Mouse (Mus musculus): ENCODE measurements at regions not wholly inside any gene's neighbourhood (a gene's known extent, or its start where the extent isn't known, plus 50 kb on each side); places are given as distances from the start of the nearest gene placed in this dataset.

GRCm38 (mm10) chr10:71753255-71753654 is 405.7 kb downstream of the Ipmk start:
- no peak overlapping the region for H3K27ac ChIP-seq (ENCODE audit: control insufficient read depth, low read depth, low read length)
- no peak for DNase-seq (ENCODE audit: low read depth, low spot score)

GRCm38 (mm10) chr10:71754799-71755198 is 407.2 kb downstream of the Ipmk start:
- no peak for DNase-seq (ENCODE audit: low read depth, low spot score)
- Histone ChIP-seq H3K9ac (ENCODE audit: control insufficient read depth, low read depth, low read length, poor library complexity, severe bottlenecking) (no peak overlapping the region), H3K36me3 (ENCODE audit: control insufficient read depth in 1 of 2, insufficient read depth in 2 of 2, low read length in 2 of 2) (no peaks in the 10 kb centered on the region), H3K27me3 (ENCODE audit: control insufficient read depth in 1 of 2, insufficient read depth in 2 of 2, low read length in 2 of 2) (no peaks in the 10 kb centered on the region), H3K79me2 (ENCODE audit: control insufficient read depth, insufficient read depth, low read length, poor library complexity) (no peaks in the 10 kb centered on the region), H3K4me3 (ENCODE audit: control insufficient read depth in 1 of 2, insufficient read depth in 1 of 2, low read depth in 2 of 2, low read length in 2 of 2) (no peak overlapping the region), H3K4me1 (ENCODE audit: control insufficient read depth in 1 of 2, insufficient read depth in 2 of 2, low read length in 2 of 2) (no peaks in the 10 kb centered on the region), H3K27ac (ENCODE audit: control insufficient read depth, low read depth, low read length) (no peak overlapping the region), H3K9me3 (replicated peaks; ENCODE audit: insufficient read depth, low read length) (no peaks in the 10 kb centered on the region; the same call in 1 of the 2 replicates)
- TF ChIP-seq MAX (IDR thresholded peaks at IDR 0.05; ENCODE audit: low read length) (no peak), EP300 (IDR thresholded peaks at IDR 0.05; ENCODE audit: low read depth in 1 of 2, low read length in 2 of 2) (no peak), ZC3H11A (IDR thresholded peaks at IDR 0.05; ENCODE audit: low read depth, low read length) (no peak), CHD1 (IDR thresholded peaks at IDR 0.05; ENCODE audit: low read depth, low read length) (no peak), ETS1 (IDR thresholded peaks at IDR 0.05; ENCODE audit: low read depth, low read length) (no peak), ZMIZ1 (IDR thresholded peaks at IDR 0.05; ENCODE audit: low read depth, low read length) (no peak), TBP (IDR thresholded peaks at IDR 0.05; ENCODE audit: low read depth, low read length) (no peak), GATA1 (IDR thresholded peaks at IDR 0.05; ENCODE audit: low read depth, low read length) (no peak), HCFC1 (IDR thresholded peaks at IDR 0.05; ENCODE audit: low read depth, low read length) (no peak), MAFK (IDR thresholded peaks at IDR 0.05; ENCODE audit: borderline replicate concordance, low read depth, low read length) (no peak), ZNF384 (IDR thresholded peaks at IDR 0.05; ENCODE audit: low read depth, low read length) (no peak), NRF1 (IDR thresholded peaks at IDR 0.05; ENCODE audit: insufficient read depth, low read depth, low read length, poor library complexity, severe bottlenecking) (no peak), MYB (IDR thresholded peaks at IDR 0.05; ENCODE audit: low read depth, low read length) (no peak), POLR2AphosphoS5 (IDR thresholded peaks at IDR 0.05; ENCODE audit: borderline replicate concordance, low read depth, low read length) (no peak), E2F4 (IDR thresholded peaks at IDR 0.05; ENCODE audit: borderline replicate concordance, low read depth, low read length) (no peak), POLR2A (IDR thresholded peaks at IDR 0.05; ENCODE audit: control insufficient read depth in 1 of 2, insufficient read depth in 1 of 2, low read depth in 1 of 2, low read length in 2 of 2, poor library complexity in 1 of 2) (no peak), RCOR1 (IDR thresholded peaks at IDR 0.05; ENCODE audit: low read depth, low read length) (no peak), NELFE (IDR thresholded peaks at IDR 0.05; ENCODE audit: low read depth, low read length) (no peak), CTCF (IDR thresholded peaks at IDR 0.05 in 2 of 3, conservative IDR thresholded peaks at IDR 0.05 in 1 of 3; ENCODE audit: control insufficient read depth in 1 of 3, insufficient read depth in 1 of 3, low read depth in 2 of 3, low read length in 3 of 3, poor library complexity in 1 of 3, severe bottlenecking in 1 of 3) (no peak), ZKSCAN1 (IDR thresholded peaks at IDR 0.05; ENCODE audit: low read depth, low read length) (no peak)

More at GRCm38 (mm10) chr10:71753255-71753654, 405.7 kb downstream of the Ipmk start:
- no peak for TF ChIP-seq ETS1 (IDR thresholded peaks at IDR 0.05; ENCODE audit: low read depth, low read length)
- no peak for TF ChIP-seq POLR2AphosphoS5 (IDR thresholded peaks at IDR 0.05; ENCODE audit: borderline replicate concordance, low read depth, low read length)
- TF ChIP-seq E2F4 (IDR thresholded peaks at IDR 0.05; ENCODE audit: borderline replicate concordance, low read depth, low read length): no peak
- no peak for TF ChIP-seq ZC3H11A (IDR thresholded peaks at IDR 0.05; ENCODE audit: low read depth, low read length)
- TF ChIP-seq TCF12 (IDR thresholded peaks at IDR 0.05; ENCODE audit: low read depth, low read length): no peak
- TF ChIP-seq RCOR1 (IDR thresholded peaks at IDR 0.05; ENCODE audit: low read depth, low read length): no peak
- no peak for TF ChIP-seq HCFC1 (IDR thresholded peaks at IDR 0.05; ENCODE audit: low read depth, low read length)
- TF ChIP-seq NRF1 (IDR thresholded peaks at IDR 0.05; ENCODE audit: insufficient read depth, low read depth, low read length, poor library complexity, severe bottlenecking): no peak
- TF ChIP-seq CHD2 (IDR thresholded peaks at IDR 0.05; ENCODE audit: low read length): no peak
- no peak for TF ChIP-seq JUND (IDR thresholded peaks at IDR 0.05; ENCODE audit: low read depth, low read length)
- TF ChIP-seq CHD1 (IDR thresholded peaks at IDR 0.05; ENCODE audit: low read depth, low read length): no peak
- TF ChIP-seq TBP (IDR thresholded peaks at IDR 0.05; ENCODE audit: low read depth, low read length): no peak
- Histone ChIP-seq H3K4me3 (ENCODE audit: control insufficient read depth in 1 of 2, insufficient read depth in 1 of 2, low read depth in 2 of 2, low read length in 2 of 2) (no peak overlapping the region), H3K27me3 (ENCODE audit: control insufficient read depth in 1 of 2, insufficient read depth in 2 of 2, low read length in 2 of 2) (no peaks in the 10 kb centered on the region), H3K36me3 (ENCODE audit: control insufficient read depth in 1 of 2, insufficient read depth in 2 of 2, low read length in 2 of 2) (no peaks in the 10 kb centered on the region), H3K79me2 (ENCODE audit: control insufficient read depth, insufficient read depth, low read length, poor library complexity) (no peaks in the 10 kb centered on the region), H3K4me1 (ENCODE audit: control insufficient read depth in 1 of 2, insufficient read depth in 2 of 2, low read length in 2 of 2) (no peaks in the 10 kb centered on the region), H3K9ac (ENCODE audit: control insufficient read depth, low read depth, low read length, poor library complexity, severe bottlenecking) (no peak overlapping the region), H3K9me3 (replicated peaks; ENCODE audit: insufficient read depth, low read length) (no peaks in the 10 kb centered on the region)
